Mouse (Mus musculus) hindbrain, embryonic 14.5 days (tissue): ENCODE results near the gene Cd79b. TPM values are rescaled to one million over a fixed set of nuclear protein-coding genes. Genes with fewer than 3 reads are reported as not detected.

Experiments used
- ATAC-seq: fragments of 200-750 bp; cut with Nextera tagmentation; 2 replicates; pipeline ENCODE4 v1.8.0; 2017; ENCODE audit warnings: moderate number of reproducible peaks, mild to moderate bottlenecking, moderate TSS enrichment, moderate library complexity; ENCODE audit not compliant: low FRiP score
- DNase-seq: peaks from one replicate; pipeline ENCODE4 v3.0.0-alpha.2; 2015; ENCODE audit warnings: low spot score
- H3K27ac ChIP-seq: fragments of 300-500 bp; sonication (generic); 2 replicates; pipeline ENCODE4 v1.5.1; 2014; ENCODE audit warnings: mild to moderate bottlenecking, moderate library complexity
- H3K27me3 ChIP-seq: fragments of 300-500 bp; sonication (generic); 2 replicates; pipeline ENCODE4 v1.6.1; 2014; ENCODE audit warnings: mild to moderate bottlenecking, low read length, mixed read lengths; ENCODE audit not compliant: control insufficient read depth, insufficient read depth
- H3K36me3 ChIP-seq: fragments of 300-500 bp; sonication (generic); replicated peaks from 2 replicates; pipeline ENCODE4 v1.6.1; 2014; ENCODE audit not compliant: control insufficient read depth, insufficient read depth
- H3K4me1 ChIP-seq: fragments of 300-500 bp; sonication (generic); replicated peaks from 2 replicates; pipeline ENCODE4 v1.6.1; 2014; ENCODE audit warnings: antibody characterized with exemption, low read length, mixed read lengths; ENCODE audit not compliant: control insufficient read depth, insufficient read depth
- H3K4me2 ChIP-seq: fragments of 300-500 bp; sonication (generic); replicated peaks from 2 replicates; pipeline ENCODE4 v1.6.1; 2014; ENCODE audit warnings: mild to moderate bottlenecking, moderate library complexity
- H3K4me3 ChIP-seq: fragments of 300-500 bp; sonication (generic); replicated peaks from 2 replicates; pipeline ENCODE4 v1.5.1; 2014; ENCODE audit warnings: mild to moderate bottlenecking, low read length
- H3K9ac ChIP-seq: fragments of 300-500 bp; sonication (generic); 2 replicates; pipeline ENCODE4 v1.6.1; 2014
- H3K9me3 ChIP-seq: fragments of 300-500 bp; sonication (generic); 2 replicates; pipeline ENCODE4 v1.6.1; 2016; ENCODE audit warnings: low read length; ENCODE audit not compliant: control insufficient read depth
- WGBS: fragments of 180-500 bp; shearing (Covaris S2); extraction: QIAGEN DNeasy Blood & Tissue Kit; methylation state at CpG from one replicate; pipeline ENCODE4 v1.1.7; 2014; 5-methylcytosine and 5-hydroxymethylcytosine counted together
- polyA plus RNA-seq: library from polyadenylated mRNA; unstranded; fragments of >200 nt; fragmentation: Nextera tagmentation; extraction: Ambion mirVana; gene quantifications from 2 replicates; pipeline ENCODE4 v1.2.1, GENCODE M21; 2014

The Cd79b gene
- polyA plus RNA-seq, 1 experiment from 2014 or later, result 0.92 TPM

DNA sequence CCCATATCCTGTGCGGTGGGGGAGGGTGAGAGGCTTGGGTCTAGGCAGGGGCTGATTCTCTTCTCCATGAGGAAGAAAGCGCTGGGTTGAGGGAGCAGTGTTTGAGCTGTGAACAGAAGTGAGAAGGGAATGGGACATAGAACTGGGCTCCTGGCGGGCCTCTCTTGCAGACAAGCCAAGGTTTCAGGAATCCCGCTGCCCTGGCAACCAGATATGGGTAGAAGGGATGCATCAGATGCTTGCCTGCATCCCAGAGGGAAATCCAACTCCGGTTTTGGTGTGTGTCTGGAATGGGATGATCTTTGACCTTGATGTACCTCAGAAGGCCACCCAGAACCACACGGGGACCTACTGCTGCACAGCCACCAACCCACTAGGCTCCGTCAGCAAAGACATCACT lies 28.4 kb downstream of the Cd79b start:
- Histone ChIP-seq H3K36me3 (no peaks in the 10 kb centered on the region), H3K4me2 (no peak overlapping the region), H3K9ac (no peak overlapping the region), H3K27me3 (no peaks in the 10 kb centered on the region; the same call in 1 of the 2 replicates), H3K4me1 (no peaks in the 10 kb centered on the region), H3K27ac (no peak overlapping the region), H3K9me3 (no peaks in the 10 kb centered on the region), H3K4me3 (no peak overlapping the region)
- DNase-seq (no peak), ATAC-seq (no peak)
- WGBS, result 85% methylated on average over 7 of the region's 7 CpGs

DNA sequence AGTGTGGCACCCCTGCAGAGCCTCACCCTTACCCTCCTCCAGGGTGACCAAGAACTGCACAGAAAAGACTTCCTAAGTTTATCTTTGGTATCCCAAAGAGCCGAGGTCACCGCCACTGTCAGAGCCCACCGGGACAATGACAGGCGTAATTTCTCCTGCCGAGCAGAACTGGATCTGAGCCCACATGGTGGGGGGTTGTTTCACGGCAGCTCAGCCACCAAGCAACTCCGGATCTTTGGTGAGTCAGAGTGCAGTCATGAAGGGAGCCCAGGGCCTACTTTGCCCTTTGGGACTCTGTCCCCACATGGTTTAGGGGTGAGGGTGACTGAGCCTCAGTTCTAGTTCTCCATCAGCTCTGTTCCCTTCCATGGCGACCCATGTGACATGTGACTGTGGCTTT lies 30.4 kb downstream of the Cd79b start:
- ATAC-seq (no peak), DNase-seq (no peak)
- H3K27ac ChIP-seq, result no peak overlapping the region

DNA sequence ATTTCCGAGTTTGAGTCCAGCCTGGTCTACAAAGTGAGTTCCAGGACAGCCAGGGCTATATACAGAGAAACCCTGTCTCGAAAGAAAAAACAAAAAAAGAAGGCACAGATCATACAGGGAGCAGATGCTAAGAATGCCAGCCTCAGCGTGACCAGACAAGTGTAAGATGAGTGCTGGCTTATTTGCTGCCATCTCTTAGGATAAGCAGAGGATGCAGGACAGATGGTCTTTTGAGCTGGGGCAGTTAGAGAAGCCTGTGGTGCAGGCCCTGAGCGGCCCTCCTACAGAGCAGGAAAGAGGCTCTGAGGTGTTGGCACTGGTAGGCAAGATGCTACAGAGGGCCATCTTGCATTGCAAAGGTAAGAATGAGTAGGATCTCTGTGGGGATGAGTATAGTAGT lies 31.2 kb downstream of the Cd79b start:
- ATAC-seq (no peak), DNase-seq (no peak)
- Histone ChIP-seq H3K4me3 (no peak overlapping the region), H3K9ac (no peak overlapping the region), H3K27me3 (no peaks in the 10 kb centered on the region; the same call in 1 of the 2 replicates), H3K4me2 (no peak overlapping the region), H3K4me1 (no peaks in the 10 kb centered on the region), H3K27ac (no peak overlapping the region), H3K36me3 (no peaks in the 10 kb centered on the region), H3K9me3 (no peaks in the 10 kb centered on the region)
- 85% methylated on average over 4 of the region's 4 CpGs for WGBS

More for the DNA sequence above, 30.4 kb downstream of the Cd79b start:
- Histone ChIP-seq H3K4me2 (no peak overlapping the region), H3K9ac (no peak overlapping the region), H3K27me3 (no peaks in the 10 kb centered on the region; the same call in 1 of the 2 replicates), H3K4me3 (no peak overlapping the region), H3K9me3 (no peaks in the 10 kb centered on the region), H3K36me3 (no peaks in the 10 kb centered on the region), H3K4me1 (no peaks in the 10 kb centered on the region)
- WGBS, result 65% methylated on average over 8 of the region's 8 CpGs

DNA sequence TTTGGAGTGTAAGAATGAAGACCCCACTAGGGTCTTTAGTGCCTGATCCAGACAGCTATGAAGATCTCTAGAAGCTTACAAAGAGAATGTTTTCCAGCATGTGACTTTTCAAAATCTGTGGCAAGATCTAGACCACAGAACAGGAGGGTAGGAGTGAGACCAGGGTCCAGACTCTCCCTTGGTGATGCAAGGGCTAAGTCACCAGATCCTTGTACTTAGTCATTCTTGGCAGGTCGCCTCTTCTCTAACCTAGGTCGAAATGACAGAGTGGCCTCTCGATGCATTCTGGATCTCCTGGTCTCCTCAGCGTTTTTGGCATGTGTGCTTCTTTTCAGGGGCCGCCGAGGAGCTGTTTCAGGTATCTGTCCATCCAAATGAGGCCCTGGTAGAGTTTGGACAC lies 32.1 kb downstream of the Cd79b start:
- Histone ChIP-seq H3K9me3 (no peaks in the 10 kb centered on the region), H3K27ac (no peak overlapping the region), H3K4me2 (no peak overlapping the region), H3K27me3 (no peaks in the 10 kb centered on the region), H3K4me3 (no peak overlapping the region), H3K4me1 (no peaks in the 10 kb centered on the region), H3K9ac (no peak overlapping the region), H3K36me3 (no peaks in the 10 kb centered on the region)
- WGBS, result 95% methylated on average over 6 of the region's 6 CpGs
- DNase-seq (no peak), ATAC-seq (no peak)

DNA sequence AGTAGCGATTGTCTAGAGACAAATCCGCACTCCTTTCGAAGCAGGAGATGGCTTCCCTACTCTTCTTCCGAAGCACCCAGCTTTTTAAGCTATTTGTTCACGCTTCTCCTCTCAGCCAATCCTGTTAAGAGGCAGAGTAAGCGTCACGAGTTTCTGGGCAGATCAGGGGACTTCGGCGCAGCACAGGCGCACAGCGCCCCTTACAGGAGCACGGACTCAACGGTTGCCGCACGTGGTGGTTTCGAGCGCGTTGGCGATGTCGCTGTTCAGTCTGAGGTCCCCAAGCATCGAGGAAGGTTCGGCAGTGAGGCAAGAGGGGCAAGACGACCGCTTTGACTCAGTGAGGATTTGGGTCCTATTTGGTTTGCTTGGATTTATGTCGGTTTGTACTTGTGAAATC lies 38.1 kb downstream of the Cd79b start, which contains the start of gene Tcam1:
Tcam1 (plus strand) TSS at position 219 of the 400 bp plus-strand sequence.
- no peaks in the 10 kb centered on the region for H3K36me3 ChIP-seq
- H3K9me3 ChIP-seq, result no peaks in the 10 kb centered on the region
- WGBS, result 8% methylated on average over 25 of the region's 25 CpGs
- peak; percentile 100 for DNase-seq
- H3K4me1 ChIP-seq, result peaks cover 5% of the 10 kb centered on the region
- H3K4me2 ChIP-seq, result peak within 1 kb of the TSS; percentile 41
- ATAC-seq, result peak; percentile 69
- H3K27ac ChIP-seq, result no peak within 1 kb of the TSS
- no peak within 1 kb of the TSS for H3K4me3 ChIP-seq
- H3K27me3 ChIP-seq, result no peaks in the 10 kb centered on the region
- H3K9ac ChIP-seq, result no peak within 1 kb of the TSS

DNA sequence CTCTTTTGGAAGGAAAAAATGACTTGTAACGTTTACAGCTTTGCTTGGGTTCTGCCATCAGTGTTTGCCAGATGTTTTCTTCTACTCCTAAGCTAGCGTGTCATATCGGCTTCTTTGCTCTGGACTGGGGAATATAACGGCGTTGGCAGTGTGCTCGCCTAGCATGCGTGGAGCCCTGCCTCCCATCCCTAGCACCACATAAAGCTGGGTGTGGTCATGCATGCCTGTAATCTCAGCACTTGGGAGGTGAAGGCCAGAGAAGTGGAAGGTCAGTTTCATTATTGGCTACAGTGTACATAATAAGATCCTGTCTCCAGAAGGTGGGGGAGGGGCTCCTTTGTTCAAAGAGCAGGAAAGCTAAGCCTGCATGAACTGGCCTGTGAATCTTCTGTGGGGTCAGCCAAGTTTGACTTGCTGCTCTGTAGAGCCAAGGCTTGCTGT lies 39.6 kb downstream of the Cd79b start:
- peaks cover 9% of the 10 kb centered on the region for H3K4me1 ChIP-seq
- H3K9ac ChIP-seq, result no peak overlapping the region
- no peak for DNase-seq
- no peaks in the 10 kb centered on the region for H3K9me3 ChIP-seq
- ATAC-seq, result no peak
- WGBS, result 86% methylated on average over 7 of the region's 7 CpGs
- no peak overlapping the region for H3K4me2 ChIP-seq
- H3K27ac ChIP-seq, result no peak overlapping the region
- H3K4me3 ChIP-seq, result no peak overlapping the region
- H3K27me3 ChIP-seq, result no peaks in the 10 kb centered on the region
- no peaks in the 10 kb centered on the region for H3K36me3 ChIP-seq

DNA sequence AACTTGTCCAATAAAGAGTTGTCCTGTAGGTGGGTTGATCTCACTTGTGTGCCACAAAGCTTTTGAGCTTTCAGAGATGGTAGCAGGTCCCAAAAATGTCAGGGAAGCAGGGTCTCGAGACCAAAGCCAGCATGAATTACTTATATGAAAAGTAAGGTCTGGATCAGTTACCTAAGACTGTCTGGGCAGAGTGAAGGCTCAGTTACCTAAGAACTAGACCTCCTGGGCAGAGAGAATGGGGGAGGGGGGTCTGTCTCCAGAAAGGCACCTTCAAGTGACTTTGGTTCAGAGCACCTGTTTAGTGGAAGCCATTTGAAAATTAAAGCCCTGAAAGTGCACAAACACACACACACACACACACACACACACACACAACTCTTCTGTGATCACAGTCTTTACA lies 40.2 kb downstream of the Cd79b start:
- 100% methylated on average over 1 of the region's 1 CpGs for WGBS
- Histone ChIP-seq H3K4me2 (no peak overlapping the region), H3K4me1 (peaks cover 9% of the 10 kb centered on the region), H3K9me3 (no peaks in the 10 kb centered on the region), H3K27me3 (no peaks in the 10 kb centered on the region), H3K4me3 (no peak overlapping the region), H3K9ac (no peak overlapping the region), H3K27ac (no peak overlapping the region), H3K36me3 (no peaks in the 10 kb centered on the region)
- ATAC-seq (no peak), DNase-seq (no peak)

DNA sequence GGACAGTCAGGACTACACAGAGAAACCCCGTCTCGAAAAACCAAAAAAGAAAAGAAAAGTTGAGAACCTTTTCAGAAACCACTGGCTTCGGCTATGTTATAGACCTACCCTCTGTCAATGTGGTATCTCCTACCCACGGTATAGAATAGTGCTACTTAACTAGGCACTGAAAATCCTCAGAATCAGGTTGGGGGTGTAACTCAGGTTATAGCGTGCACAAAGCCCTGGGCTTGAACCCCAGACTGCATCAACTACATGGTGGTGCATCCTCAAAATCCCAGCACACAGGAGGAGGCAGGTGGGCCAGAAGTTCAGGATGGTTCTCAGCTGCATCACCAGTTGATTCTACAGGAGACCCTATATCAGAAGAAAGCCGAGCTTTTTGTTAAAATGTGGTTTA lies 40.8 kb downstream of the Cd79b start:
- Histone ChIP-seq H3K9me3 (no peaks in the 10 kb centered on the region), H3K9ac (no peak overlapping the region), H3K27me3 (no peaks in the 10 kb centered on the region), H3K4me1 (peaks cover 15% of the 10 kb centered on the region), H3K4me2 (peak overlapping the region; percentile 80), H3K27ac (no peak overlapping the region), H3K4me3 (no peak overlapping the region), H3K36me3 (no peaks in the 10 kb centered on the region)
- 96% methylated on average over 6 of the region's 6 CpGs for WGBS
- ATAC-seq, result no peak
- DNase-seq, result no peak

DNA sequence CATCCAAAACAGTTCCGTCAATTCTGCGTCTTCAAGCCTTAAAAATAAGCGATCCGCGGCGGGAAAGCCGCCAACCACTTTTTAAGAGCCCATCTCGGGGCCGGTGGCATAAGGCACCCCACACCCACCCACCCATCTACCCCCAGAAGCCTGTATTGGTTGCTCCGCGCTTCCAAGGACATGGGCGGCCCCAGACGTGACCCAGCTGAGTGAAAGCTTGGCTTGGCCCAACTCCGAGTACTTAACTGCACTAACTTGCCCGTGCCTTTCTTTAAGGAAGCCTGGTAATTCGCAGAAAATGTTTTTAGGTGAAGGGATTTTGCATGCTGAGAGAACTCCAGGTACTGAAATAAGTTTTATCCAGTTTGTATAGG lies 41.3 kb downstream of the Cd79b start:
- H3K4me3 ChIP-seq, result peak overlapping the region; percentile 87
- peak overlapping the region; percentile 52 for H3K9ac ChIP-seq
- H3K9me3 ChIP-seq, result no peaks in the 10 kb centered on the region
- no peaks in the 10 kb centered on the region for H3K27me3 ChIP-seq
- peaks cover 20% of the 10 kb centered on the region for H3K4me1 ChIP-seq
- H3K36me3 ChIP-seq, result no peaks in the 10 kb centered on the region
- DNase-seq (no peak), ATAC-seq (peak; percentile 12; the same call in 1 of the 2 replicates)
- peak overlapping the region; percentile 66 for H3K27ac ChIP-seq
- peak overlapping the region; percentile 80 for H3K4me2 ChIP-seq
- WGBS, result 19% methylated on average over 16 of the region's 16 CpGs
